Mouse (Mus musculus): ENCODE measurements around the gene M6pr.

DNA sequence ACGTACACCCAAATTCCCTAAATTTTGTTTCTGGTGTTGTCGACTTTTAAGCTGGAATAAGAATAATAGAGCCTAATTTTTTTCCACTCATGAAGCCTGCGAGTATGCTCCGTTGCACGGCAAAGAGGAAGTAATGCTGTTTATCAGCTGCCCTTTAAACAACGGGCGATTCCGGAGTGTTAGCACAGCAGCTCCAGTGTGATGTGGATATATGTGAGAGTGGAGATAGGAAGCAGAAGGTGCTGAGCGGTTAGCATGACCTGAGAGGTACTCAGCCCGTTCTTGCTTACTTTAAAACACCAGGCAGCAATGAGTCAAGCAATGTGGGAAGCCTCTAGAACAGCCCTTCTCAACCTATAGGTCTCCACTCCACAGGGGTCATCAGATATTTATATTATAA is 35.2 kb downstream of the M6pr start:
- TF ChIP-seq CTCF (IDR thresholded peaks at IDR 0.05; ENCODE audit: low read depth) (no peak), EP300 (optimal IDR thresholded peaks at IDR 0.05) (no peak)
